Mouse (Mus musculus): ENCODE results near the gene 1110032A03Rik.

GRCm38 (mm10) chr9:50718878-50719277 lies 56.4 kb downstream of the 1110032A03Rik start:
- TF ChIP-seq UBTF (IDR thresholded peaks at IDR 0.05; ENCODE audit: borderline replicate concordance, insufficient read depth, low read depth, low read length), result no peak
- TF ChIP-seq POLR2A (IDR thresholded peaks at IDR 0.05; ENCODE audit: control insufficient read depth in 1 of 2, insufficient read depth in 1 of 2, low read depth in 1 of 2, low read length in 2 of 2, poor library complexity in 1 of 2), result no peak
- no peak for TF ChIP-seq EP300 (IDR thresholded peaks at IDR 0.05; ENCODE audit: low read depth in 1 of 2, low read length in 2 of 2)
- TF ChIP-seq CTCF (IDR thresholded peaks at IDR 0.05 in 2 of 3, conservative IDR thresholded peaks at IDR 0.05 in 1 of 3; ENCODE audit: control insufficient read depth in 1 of 3, insufficient read depth in 1 of 3, low read depth in 2 of 3, low read length in 3 of 3, poor library complexity in 1 of 3, severe bottlenecking in 1 of 3), result no peak
- TF ChIP-seq MAFK (IDR thresholded peaks at IDR 0.05; ENCODE audit: borderline replicate concordance, low read depth, low read length), result no peak
- no peak for TF ChIP-seq TBP (IDR thresholded peaks at IDR 0.05; ENCODE audit: low read depth, low read length)
- TF ChIP-seq ZNF384 (IDR thresholded peaks at IDR 0.05; ENCODE audit: low read depth, low read length), result no peak
- no peak for TF ChIP-seq MAX (IDR thresholded peaks at IDR 0.05; ENCODE audit: low read length)
- TF ChIP-seq E2F4 (IDR thresholded peaks at IDR 0.05; ENCODE audit: borderline replicate concordance, low read depth, low read length), result no peak
- TF ChIP-seq NELFE (IDR thresholded peaks at IDR 0.05; ENCODE audit: low read depth, low read length), result no peak
- TF ChIP-seq RAD21 (IDR thresholded peaks at IDR 0.05; ENCODE audit: low read depth, low read length), result no peak
- TF ChIP-seq RCOR1 (IDR thresholded peaks at IDR 0.05; ENCODE audit: low read depth, low read length), result no peak
- TF ChIP-seq POLR2AphosphoS2 (IDR thresholded peaks at IDR 0.05; ENCODE audit: low read length), result no peak
- TF ChIP-seq GABPA (IDR thresholded peaks at IDR 0.05; ENCODE audit: low read depth, low read length), result no peak
